Mouse (Mus musculus) bone marrow macrophage, adult 2 months (primary cell): ENCODE results near the gene Spats2.

Experiments
- CTCF ChIP-seq: IDR thresholded peaks from 2 replicates; pipeline ENCODE4 v1.5.1; 2012; ENCODE audit warnings: low read depth, mild to moderate bottlenecking, low read length, moderate library complexity
- POLR2A ChIP-seq: IDR thresholded peaks from 2 replicates; pipeline ENCODE4 v1.6.1; 2012; ENCODE audit warnings: mild to moderate bottlenecking, low read depth, low read length, borderline replicate concordance

- no peak for TF ChIP-seq CTCF
- TF ChIP-seq POLR2A: no peak
Observed at GRCm38 (mm10) chr15:99150516-99150915, 24.8 kb downstream of the Spats2 start.
